Mouse (Mus musculus): ENCODE data around the gene Phldb2. TPM values are rescaled to one million over a fixed set of nuclear protein-coding genes. Genes with fewer than 3 reads are reported as not detected.

Phldb2 gene
- polyA plus RNA-seq, 1 experiment: 33.0 TPM

DNA sequence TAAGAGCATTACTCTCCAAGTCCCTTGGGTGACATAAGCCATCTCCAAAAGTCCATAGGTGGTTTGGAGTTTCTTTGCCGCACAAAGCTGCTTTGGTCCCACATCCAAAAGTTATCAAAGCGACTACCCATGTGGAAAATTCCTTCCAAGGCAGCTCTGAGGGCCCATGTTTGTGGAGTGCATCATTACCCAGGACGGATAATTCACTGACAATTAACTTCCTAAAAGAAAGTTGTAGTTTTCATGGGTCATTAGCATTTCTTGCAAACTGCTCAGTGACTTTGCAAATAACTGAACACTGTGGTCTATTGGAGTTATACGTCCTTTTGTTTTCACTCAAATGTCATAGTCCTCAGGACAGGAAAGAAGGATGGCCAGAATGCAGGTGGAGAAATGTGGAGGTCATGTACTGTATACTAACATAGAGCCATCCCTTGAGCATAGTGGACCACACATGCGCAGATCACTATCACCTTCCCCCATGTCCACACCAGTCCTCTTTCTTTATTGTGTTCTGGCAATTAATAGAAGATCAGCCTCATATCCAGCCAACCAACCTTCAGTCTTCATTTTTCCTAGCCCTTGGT is 96.0 kb downstream of the Phldb2 start:
- Histone ChIP-seq H3K79me2 (ENCODE audit: control insufficient read depth, insufficient read depth) (no peaks in the 10 kb centered on the region), H3K79me3 (ENCODE audit: low read depth) (no peaks in the 10 kb centered on the region), H3K27me3 (ENCODE audit: control insufficient read depth, insufficient read depth, insufficient read length) (no peaks in the 10 kb centered on the region), H3ac (ENCODE audit: control insufficient read depth, insufficient read length, low read depth) (no peak overlapping the region), H3K4me3 (ENCODE audit: insufficient read depth, poor library complexity, severe bottlenecking) (no peak overlapping the region), H3K36me3 (ENCODE audit: control insufficient read depth, insufficient read depth) (no peaks in the 10 kb centered on the region)
- TF ChIP-seq USF1 (IDR thresholded peaks at IDR 0.05; ENCODE audit: low read depth): no peak
- TF ChIP-seq FOSL1 (IDR thresholded peaks at IDR 0.05; ENCODE audit: insufficient read depth, low read length, poor library complexity, severe bottlenecking): no peak
- no peak for TF ChIP-seq MYOG (IDR thresholded peaks at IDR 0.05; ENCODE audit: control insufficient read depth, extremely low read depth, insufficient read length)
- TF ChIP-seq MYOD1 (IDR thresholded peaks at IDR 0.05; ENCODE audit: control insufficient read depth, insufficient read length, low read depth): no peak
- no peak for TF ChIP-seq CEBPB (IDR thresholded peaks at IDR 0.05; ENCODE audit: low read depth)
- TF ChIP-seq MAX (IDR thresholded peaks at IDR 0.05): no peak
- TF ChIP-seq CTCF (IDR thresholded peaks at IDR 0.05; ENCODE audit: control insufficient read depth, insufficient read depth, insufficient read length): no peak

DNA sequence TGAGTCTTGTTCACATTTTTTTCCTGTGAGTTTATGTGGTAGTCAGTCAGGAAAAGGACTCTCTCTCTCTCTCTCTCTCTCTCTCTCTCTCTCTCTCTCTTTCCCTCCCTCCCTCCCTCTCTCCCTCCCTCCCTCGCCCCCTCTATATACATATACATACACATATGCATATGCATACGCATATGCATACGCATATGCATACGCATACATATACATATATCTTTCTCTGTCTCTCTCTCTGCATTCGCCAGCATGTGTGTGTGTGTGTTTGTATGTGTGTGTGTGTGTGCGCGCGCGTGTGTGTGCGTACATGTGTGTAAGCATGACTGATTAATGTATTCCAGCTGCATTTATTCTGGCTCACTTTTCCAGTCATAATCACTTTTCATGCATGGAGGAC is 98.9 kb downstream of the Phldb2 start:
- TF ChIP-seq MYOD1 (IDR thresholded peaks at IDR 0.05; ENCODE audit: control insufficient read depth, insufficient read length, low read depth): no peak
- no peak for TF ChIP-seq USF1 (IDR thresholded peaks at IDR 0.05; ENCODE audit: low read depth)
- no peak for TF ChIP-seq MAX (IDR thresholded peaks at IDR 0.05)
- TF ChIP-seq FOSL1 (IDR thresholded peaks at IDR 0.05; ENCODE audit: insufficient read depth, low read length, poor library complexity, severe bottlenecking): no peak
- no peak for TF ChIP-seq CEBPB (IDR thresholded peaks at IDR 0.05; ENCODE audit: low read depth)
- TF ChIP-seq CTCF (IDR thresholded peaks at IDR 0.05; ENCODE audit: control insufficient read depth, insufficient read depth, insufficient read length): no peak
- Histone ChIP-seq H3K4me3 (ENCODE audit: insufficient read depth, poor library complexity, severe bottlenecking) (no peak overlapping the region), H3ac (ENCODE audit: control insufficient read depth, insufficient read length, low read depth) (no peak overlapping the region), H3K79me2 (ENCODE audit: control insufficient read depth, insufficient read depth) (no peaks in the 10 kb centered on the region), H3K79me3 (ENCODE audit: low read depth) (no peaks in the 10 kb centered on the region), H3K36me3 (ENCODE audit: control insufficient read depth, insufficient read depth) (no peaks in the 10 kb centered on the region), H3K27me3 (ENCODE audit: control insufficient read depth, insufficient read depth, insufficient read length) (no peaks in the 10 kb centered on the region)

DNA sequence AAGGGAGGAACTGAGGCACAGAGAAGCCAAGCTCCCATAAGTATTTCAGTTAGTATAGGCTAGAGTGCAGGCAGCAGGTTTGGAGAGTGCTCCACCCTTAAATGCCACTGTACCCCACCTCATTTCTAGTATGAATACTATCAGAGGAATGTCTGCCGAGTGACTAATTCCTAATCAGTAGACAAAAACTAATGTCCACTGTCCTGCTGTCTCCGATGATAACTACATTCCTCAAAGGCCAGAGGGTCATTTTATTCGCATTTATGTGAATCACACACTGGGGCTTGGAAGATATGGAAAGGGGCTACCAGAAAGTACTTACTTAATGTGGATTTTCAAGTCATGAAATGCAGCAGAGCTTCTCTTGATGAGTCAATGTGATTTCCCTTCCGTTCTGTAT is 104.4 kb downstream of the Phldb2 start:
- H3K27me3 ChIP-seq (ENCODE audit: control insufficient read depth, insufficient read depth, insufficient read length): no peaks in the 10 kb centered on the region
- H3K79me3 ChIP-seq (ENCODE audit: low read depth): peaks cover under 1% of the 10 kb centered on the region
- H3K79me2 ChIP-seq (ENCODE audit: control insufficient read depth, insufficient read depth): peaks cover 13% of the 10 kb centered on the region
- H3K4me3 ChIP-seq (ENCODE audit: insufficient read depth, poor library complexity, severe bottlenecking): no peak overlapping the region
- no peak overlapping the region for H3ac ChIP-seq (ENCODE audit: control insufficient read depth, insufficient read length, low read depth)
- no peak for TF ChIP-seq CTCF (IDR thresholded peaks at IDR 0.05; ENCODE audit: control insufficient read depth, insufficient read depth, insufficient read length)
- TF ChIP-seq MAX (IDR thresholded peaks at IDR 0.05): no peak
- no peak for TF ChIP-seq MYOD1 (IDR thresholded peaks at IDR 0.05; ENCODE audit: control insufficient read depth, insufficient read length, low read depth)
- TF ChIP-seq FOSL1 (IDR thresholded peaks at IDR 0.05; ENCODE audit: insufficient read depth, low read length, poor library complexity, severe bottlenecking): peak; percentile 3
- no peak for TF ChIP-seq USF1 (IDR thresholded peaks at IDR 0.05; ENCODE audit: low read depth)
- no peaks in the 10 kb centered on the region for H3K36me3 ChIP-seq (ENCODE audit: control insufficient read depth, insufficient read depth)

DNA sequence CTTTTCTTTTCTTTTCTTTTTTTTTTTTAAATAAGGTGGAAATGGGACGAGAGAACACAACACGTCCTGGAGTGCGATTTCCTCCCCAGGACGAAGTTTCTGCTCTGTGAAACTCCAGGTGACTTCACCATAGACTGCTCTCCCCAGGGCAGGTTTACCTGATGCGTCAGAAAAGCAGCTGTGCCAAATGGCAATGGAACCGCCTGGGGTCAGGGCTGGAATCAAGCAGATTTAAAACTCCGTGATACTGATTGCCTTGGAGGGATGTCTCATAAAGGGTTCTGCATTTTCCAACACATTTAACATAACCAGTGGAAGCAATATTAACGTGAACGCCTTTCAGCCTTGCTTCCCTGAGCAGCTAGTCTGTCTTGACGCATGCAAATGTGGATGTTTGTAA is 108.5 kb downstream of the Phldb2 start:
- TF ChIP-seq CTCF (IDR thresholded peaks at IDR 0.05; ENCODE audit: control insufficient read depth, insufficient read depth, insufficient read length): no peak
- no peak for TF ChIP-seq CEBPB (IDR thresholded peaks at IDR 0.05; ENCODE audit: low read depth)
- TF ChIP-seq MAX (IDR thresholded peaks at IDR 0.05): no peak
- no peak for TF ChIP-seq MYOD1 (IDR thresholded peaks at IDR 0.05; ENCODE audit: control insufficient read depth, insufficient read length, low read depth)
- TF ChIP-seq FOSL1 (IDR thresholded peaks at IDR 0.05; ENCODE audit: insufficient read depth, low read length, poor library complexity, severe bottlenecking): no peak
- no peak for TF ChIP-seq MYOG (IDR thresholded peaks at IDR 0.05; ENCODE audit: control insufficient read depth, extremely low read depth, insufficient read length)
- no peak for TF ChIP-seq USF1 (IDR thresholded peaks at IDR 0.05; ENCODE audit: low read depth)
- Histone ChIP-seq H3K79me3 (ENCODE audit: low read depth) (peaks cover 41% of the 10 kb centered on the region), H3K4me3 (ENCODE audit: insufficient read depth, poor library complexity, severe bottlenecking) (peak overlapping the region; percentile 90), H3ac (ENCODE audit: control insufficient read depth, insufficient read length, low read depth) (no peak overlapping the region), H3K27me3 (ENCODE audit: control insufficient read depth, insufficient read depth, insufficient read length) (no peaks in the 10 kb centered on the region), H3K79me2 (ENCODE audit: control insufficient read depth, insufficient read depth) (peaks cover 54% of the 10 kb centered on the region), H3K36me3 (ENCODE audit: control insufficient read depth, insufficient read depth) (no peaks in the 10 kb centered on the region)

DNA sequence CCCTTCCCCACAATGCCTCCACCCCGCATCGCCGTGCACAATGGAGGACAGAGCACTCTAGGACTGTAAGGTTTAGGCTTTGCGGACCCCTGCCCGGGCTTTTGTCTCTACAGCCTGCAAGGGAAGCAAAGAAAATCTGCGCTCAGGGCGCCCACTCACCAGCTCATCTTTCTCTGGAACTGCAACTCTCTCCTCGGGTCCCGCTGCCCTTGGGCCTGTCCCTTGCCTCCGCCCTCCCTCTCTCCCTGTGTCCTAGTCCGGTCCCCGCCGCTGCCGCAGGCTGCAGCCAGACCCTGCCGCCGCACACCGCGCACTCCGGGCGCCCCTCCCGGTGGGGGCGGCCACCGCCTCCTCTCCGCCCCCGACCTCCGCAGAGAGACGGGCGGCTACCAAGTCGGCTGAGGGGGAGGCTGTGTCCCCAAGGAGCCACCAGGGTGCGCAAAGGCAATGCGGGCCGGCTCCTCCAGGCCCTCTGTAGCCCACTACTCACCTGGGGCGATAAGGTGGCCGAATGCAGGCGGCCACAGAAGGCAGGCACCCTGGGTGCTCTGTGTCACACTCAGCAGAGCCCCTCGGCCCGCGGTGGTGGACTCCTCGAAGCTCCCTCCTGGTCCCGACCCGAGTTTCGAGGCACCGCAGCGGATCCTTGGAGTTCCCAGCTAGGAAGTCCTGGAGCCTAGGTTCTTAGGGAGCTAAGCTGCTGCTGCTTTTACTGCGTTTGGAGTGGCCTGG is 109.2 kb downstream of the Phldb2 start:
- TF ChIP-seq CTCF (IDR thresholded peaks at IDR 0.05; ENCODE audit: control insufficient read depth, insufficient read depth, insufficient read length) (peak; percentile 69), CEBPB (IDR thresholded peaks at IDR 0.05; ENCODE audit: low read depth) (no peak)
- peaks cover 48% of the 10 kb centered on the region for H3K79me3 ChIP-seq (ENCODE audit: low read depth)
- peak overlapping the region; percentile 90 for H3K4me3 ChIP-seq (ENCODE audit: insufficient read depth, poor library complexity, severe bottlenecking)
- no peaks in the 10 kb centered on the region for H3K36me3 ChIP-seq (ENCODE audit: control insufficient read depth, insufficient read depth)
- peaks cover 61% of the 10 kb centered on the region for H3K79me2 ChIP-seq (ENCODE audit: control insufficient read depth, insufficient read depth)
- no peaks in the 10 kb centered on the region for H3K27me3 ChIP-seq (ENCODE audit: control insufficient read depth, insufficient read depth, insufficient read length)
- H3ac ChIP-seq (ENCODE audit: control insufficient read depth, insufficient read length, low read depth): peak overlapping the region; percentile 94
